Mouse (Mus musculus) liver, adult 2 months (tissue): ENCODE measurements around the gene Tmbim1.

Experiments used
- CTCF ChIP-seq: fragments of 200-500 bp; IDR thresholded peaks from 2 replicates; pipeline ENCODE4 v1.5.1; 2011; ENCODE audit warnings: low read depth, low read length, control low read depth
- POLR2A ChIP-seq: fragments of 200-500 bp; IDR thresholded peaks from 2 replicates; pipeline ENCODE4 v1.6.1; 2011; ENCODE audit warnings: low read length, control low read depth; ENCODE audit not compliant: insufficient read depth; ENCODE audit errors: extremely low read depth

DNA sequence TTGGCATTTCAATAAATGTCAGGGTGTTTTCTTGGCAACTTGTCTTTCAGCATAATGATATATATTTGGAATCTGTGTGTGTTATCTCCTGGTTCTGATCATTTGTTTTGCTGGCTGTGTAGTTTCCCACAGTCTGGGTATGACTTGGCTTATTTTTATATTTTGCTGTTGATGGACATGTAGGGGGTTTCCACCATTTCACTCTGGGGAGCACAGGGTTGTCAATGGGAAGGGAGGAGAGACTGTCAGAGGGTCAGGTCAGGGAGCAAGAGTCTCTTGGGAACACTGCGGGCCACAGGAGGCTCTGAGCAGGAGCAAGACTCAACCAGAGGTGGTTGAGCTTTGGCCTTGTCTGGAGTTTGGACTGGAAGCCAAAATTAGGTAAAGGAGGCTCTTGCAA, 36.9 kb upstream of the Tmbim1 start:
- TF ChIP-seq CTCF, result no peak
- TF ChIP-seq POLR2A, result no peak
